Mouse (Mus musculus) stomach, embryonic 14.5 days (tissue): ENCODE data around the gene Aes. TPM values are rescaled to one million over a fixed set of nuclear protein-coding genes. Genes with fewer than 3 reads are reported as not detected.

ENCODE experiments used
- ATAC-seq: fragments of 200-750 bp; cut with Nextera tagmentation; 2 replicates; pipeline ENCODE4 v1.8.0; 2017; ENCODE audit warnings: low read depth, moderate TSS enrichment; ENCODE audit not compliant: insufficient number of reproducible peaks, insufficient read depth, low FRiP score
- H3K27ac ChIP-seq: fragments of 300-500 bp; sonication (generic); 2 replicates; pipeline ENCODE4 v1.5.1; 2014; ENCODE audit warnings: mild to moderate bottlenecking, low read length, moderate library complexity, mixed read lengths
- H3K27me3 ChIP-seq: fragments of 300-500 bp; sonication (generic); 2 replicates; pipeline ENCODE4 v1.6.1; 2014; ENCODE audit warnings: low read length, control low read depth, mixed read lengths; ENCODE audit not compliant: control insufficient read depth, insufficient read depth
- H3K36me3 ChIP-seq: fragments of 300-500 bp; sonication (generic); 2 replicates; pipeline ENCODE4 v1.6.1; 2014; ENCODE audit warnings: mild to moderate bottlenecking, control low read depth, low read length, moderate library complexity, mixed read lengths; ENCODE audit not compliant: control insufficient read depth, insufficient read depth
- H3K4me1 ChIP-seq: fragments of 300-500 bp; sonication (generic); 2 replicates; pipeline ENCODE4 v1.6.1; 2014; ENCODE audit warnings: low read length, control low read depth, mixed read lengths; ENCODE audit not compliant: control insufficient read depth, insufficient read depth
- H3K4me2 ChIP-seq: fragments of 300-500 bp; sonication (generic); replicated peaks from 2 replicates; pipeline ENCODE4 v1.6.1; 2014; ENCODE audit warnings: low read depth, low read length, control low read depth
- H3K4me3 ChIP-seq: fragments of 300-500 bp; sonication (generic); 2 replicates; pipeline ENCODE4 v1.5.1; 2014; ENCODE audit warnings: low read depth, low read length, control low read depth
- H3K9ac ChIP-seq: fragments of 300-500 bp; sonication (generic); replicated peaks from 2 replicates; pipeline ENCODE4 v1.6.1; 2014; ENCODE audit warnings: low read depth, mild to moderate bottlenecking, control low read depth, low read length, moderate library complexity, mixed read lengths
- H3K9me3 ChIP-seq: fragments of 300-500 bp; sonication (generic); 2 replicates; pipeline ENCODE4 v1.6.1; 2016; ENCODE audit warnings: low read depth, low read length, control low read depth; ENCODE audit not compliant: control insufficient read depth
- WGBS: fragments of 180-500 bp; shearing (Covaris S2); extraction: QIAGEN DNeasy Blood & Tissue Kit; methylation state at CpG from one replicate; pipeline ENCODE4 v1.1.7; 2014; 5-methylcytosine and 5-hydroxymethylcytosine counted together
- polyA plus RNA-seq: library from polyadenylated mRNA; unstranded; fragments of >200 nt; fragmentation: Nextera tagmentation; extraction: Ambion mirVana; gene quantifications from 2 replicates; pipeline ENCODE4 v1.2.1, GENCODE M21; 2014

The Aes gene
- polyA plus RNA-seq, 1 experiment from 2014 or later, result 363 TPM

GRCm38 (mm10) chr10:81568381-81569191, 9.3 kb downstream of the Aes start:
- Histone ChIP-seq H3K27ac (peak overlapping the region; percentile 86), H3K9ac (no peak overlapping the region), H3K4me3 (no peak overlapping the region), H3K36me3 (peaks cover 30% of the 10 kb centered on the region), H3K4me2 (peak overlapping the region; percentile 31), H3K9me3 (no peaks in the 10 kb centered on the region), H3K4me1 (peaks cover 55% of the 10 kb centered on the region), H3K27me3 (no peaks in the 10 kb centered on the region)
- peak; percentile 12 for ATAC-seq
- 12% methylated on average over 16 of the region's 16 CpGs for WGBS

- Histone ChIP-seq H3K9ac (no peak overlapping the region), H3K4me2 (peak overlapping the region; percentile 31; the same call in 1 of the 2 replicates), H3K9me3 (no peaks in the 10 kb centered on the region), H3K27me3 (no peaks in the 10 kb centered on the region), H3K4me1 (peaks cover 45% of the 10 kb centered on the region), H3K36me3 (peaks cover 23% of the 10 kb centered on the region), H3K27ac (peak overlapping the region; percentile 86; the same call in 1 of the 2 replicates), H3K4me3 (no peak overlapping the region)
- WGBS, result 58% methylated on average over 9 of the region's 9 CpGs
- no peak for ATAC-seq
Observed at GRCm38 (mm10) chr10:81569507-81570237, 10.4 kb downstream of the Aes start.

GRCm38 (mm10) chr10:81570238-81570800, 11.0 kb downstream of the Aes start:
- Histone ChIP-seq H3K9ac (no peak overlapping the region), H3K27me3 (no peaks in the 10 kb centered on the region), H3K27ac (peak overlapping the region; percentile 86), H3K4me1 (peaks cover 45% of the 10 kb centered on the region), H3K9me3 (no peaks in the 10 kb centered on the region), H3K4me2 (peak overlapping the region; percentile 70), H3K4me3 (peak overlapping the region; percentile 30), H3K36me3 (peaks cover 17% of the 10 kb centered on the region)
- ATAC-seq, result no peak
- 3% methylated on average over 8 of the region's 11 CpGs for WGBS

- Histone ChIP-seq H3K9me3 (no peaks in the 10 kb centered on the region), H3K4me3 (peak overlapping the region; percentile 30), H3K4me1 (peaks cover 49% of the 10 kb centered on the region), H3K9ac (no peak overlapping the region), H3K27ac (peak overlapping the region; percentile 86), H3K27me3 (no peaks in the 10 kb centered on the region), H3K36me3 (peaks cover 10% of the 10 kb centered on the region; the same call in 1 of the 2 replicates), H3K4me2 (peak overlapping the region; percentile 70)
- WGBS, result under 1% methylated on average over 34 of the region's 34 CpGs
- ATAC-seq, result peak; percentile 56
Observed at GRCm38 (mm10) chr10:81570831-81571500, 11.7 kb downstream of the Aes start.

GRCm38 (mm10) chr10:81571501-81571876, 12.2 kb downstream of the Aes start:
- peak overlapping the region; percentile 70 for H3K4me2 ChIP-seq
- ATAC-seq, result peak; percentile 91
- H3K36me3 ChIP-seq, result 0 out of 2 replicates have a peak, but pooled peaks cover 5% of the 10 kb centered on the region
- H3K27me3 ChIP-seq, result no peaks in the 10 kb centered on the region
- peak overlapping the region; percentile 83 for H3K27ac ChIP-seq
- H3K9ac ChIP-seq, result no peak overlapping the region
- peak overlapping the region; percentile 30 for H3K4me3 ChIP-seq
- under 1% methylated on average over 18 of the region's 18 CpGs for WGBS
- H3K9me3 ChIP-seq, result no peaks in the 10 kb centered on the region
- H3K4me1 ChIP-seq, result peaks cover 51% of the 10 kb centered on the region

GRCm38 (mm10) chr10:81572133-81572671, 12.9 kb downstream of the Aes start:
- Histone ChIP-seq H3K27ac (peak overlapping the region; percentile 76), H3K27me3 (no peaks in the 10 kb centered on the region), H3K4me1 (peaks cover 51% of the 10 kb centered on the region), H3K9me3 (no peaks in the 10 kb centered on the region), H3K4me3 (peak overlapping the region; percentile 20), H3K9ac (no peak overlapping the region; the same call in 1 of the 2 replicates), H3K36me3 (no peaks in the 10 kb centered on the region), H3K4me2 (peak overlapping the region; percentile 45)
- 11% methylated on average over 9 of the region's 9 CpGs for WGBS
- ATAC-seq, result no peak

GRCm38 (mm10) chr10:81572975-81573374, 13.7 kb downstream of the Aes start:
- no peak overlapping the region for H3K4me2 ChIP-seq

More at GRCm38 (mm10) chr10:81572975-81573374, 13.7 kb downstream of the Aes start:
- no peak for ATAC-seq
- Histone ChIP-seq H3K9me3 (no peaks in the 10 kb centered on the region), H3K4me1 (peaks cover 47% of the 10 kb centered on the region), H3K9ac (no peak overlapping the region), H3K36me3 (no peaks in the 10 kb centered on the region), H3K27ac (peak overlapping the region; percentile 76; the same call in 1 of the 2 replicates), H3K27me3 (no peaks in the 10 kb centered on the region), H3K4me3 (no peak overlapping the region)
- WGBS, result 18% methylated on average over 9 of the region's 9 CpGs
